ENCODE assay signal across 32 mouse cellular contexts in the genomic region with DNA sequence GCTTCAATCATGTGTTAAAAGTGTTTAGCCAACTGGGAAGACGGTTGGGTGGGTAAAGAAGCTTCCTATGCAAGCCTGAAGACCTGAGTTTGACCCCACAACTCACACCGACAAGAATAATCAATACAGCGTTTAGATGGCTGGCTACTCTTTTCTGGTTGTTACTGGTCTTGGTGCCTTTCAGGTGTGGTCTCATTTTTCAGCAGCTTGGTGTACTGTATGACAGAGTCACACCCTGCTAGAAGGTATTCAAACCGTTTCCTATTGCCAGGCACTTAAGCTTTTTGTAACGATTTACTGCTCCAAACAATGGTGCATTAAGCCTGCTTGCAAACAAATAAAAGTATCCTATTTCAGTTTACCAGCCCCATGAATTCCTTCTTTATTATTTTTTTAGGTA. TPM values are rescaled to one million over a fixed set of nuclear protein-coding genes. Genes with fewer than 3 reads are reported as not detected.
DNase-seq lines count a peak whose midpoint lies in the region; ATAC-seq lines count a peak whose summit lies in the region.
"Had no signal": no experiment of that assay in that cellular context is flagged by ENCODE, and none has a peak within 500 bp of the region (broad histone marks: within the 10 kb centered on the region; RNA-seq: fewer than 3 reads in every experiment).

No protein-coding gene starts in this region.

- no peaks in the 10 kb centered on the region for H3K36me3 ChIP-seq in heart, embryonic 10.5 days
- no peaks in the 10 kb centered on the region for H3K36me3 ChIP-seq in embryonic facial prominence, embryonic 15.5 days
- H3K36me3 ChIP-seq in stomach, embryonic 15.5 days = no peaks in the 10 kb centered on the region
- H3K36me3 ChIP-seq: forebrain, embryonic 10.5 days; forebrain, embryonic 15.5 days; hindbrain, embryonic 10.5 days; hindbrain, embryonic 15.5 days; limb, embryonic 12.5 days; liver, embryonic 15.5 days; midbrain, embryonic 10.5 days; neural tube, embryonic 12.5 days had no signal

- intact Hi-C loops in heart, postnatal 25 days (cut with DNase I) = no loop called here

- H3K4me2 ChIP-seq in embryonic facial prominence, embryonic 15.5 days (replicated peaks) = no peak overlapping the region
- H3K4me2 ChIP-seq in stomach, embryonic 15.5 days = no peak overlapping the region; the same call in 1 of the 2 replicates
- H3K4me2 ChIP-seq: forebrain, embryonic 15.5 days; heart, embryonic 12.5 days; hindbrain, embryonic 15.5 days; limb, embryonic 12.5 days; liver, embryonic 15.5 days; neural tube, embryonic 12.5 days had no signal

- no peaks in the 10 kb centered on the region for H3K27me3 ChIP-seq in heart, embryonic 10.5 days (ENCODE audit: insufficient read depth, poor library complexity, severe bottlenecking)
- H3K27me3 ChIP-seq in embryonic facial prominence, embryonic 15.5 days = no peaks in the 10 kb centered on the region
- H3K27me3 ChIP-seq in stomach, embryonic 15.5 days (replicated peaks) = no peaks in the 10 kb centered on the region
- H3K27me3 ChIP-seq: forebrain, embryonic 15.5 days; heart, embryonic 12.5 days; hindbrain, embryonic 15.5 days; limb, embryonic 12.5 days; liver, embryonic 15.5 days; neural tube, embryonic 12.5 days; Patski had no signal

- no peak for DNase-seq in heart, embryonic 10.5 days (ENCODE audit: low spot score)
- DNase-seq in heart, postnatal 25 days (ENCODE audit: low spot score) = no peak
- peak; percentile 38 for DNase-seq in ES-CJ7 (ENCODE audit: low read depth, low spot score)
- DNase-seq in layer of hippocampus, adult 8-10 months (ENCODE audit: low spot score in 2 of 2) = no peak
- DNase-seq: adrenal gland, postnatal 25 days; cerebellum, adult 11-12 months; cerebellum, adult 9-11 months; gastrocnemius, postnatal 36 days; heart, adult 18-20 months; kidney, adult 9 months; kidney, postnatal 10 days; layer of hippocampus, adult 9-11 months; right cerebral cortex, adult 18-20 months; spleen, adult 18-20 months; thymus, postnatal 25 days had no signal

- WGBS in heart, embryonic 10.5 days = 66% methylated on average over 5 of the region's 5 CpGs
- 48% methylated on average over 5 of the region's 5 CpGs for WGBS in embryonic facial prominence, embryonic 15.5 days
- WGBS in stomach, embryonic 15.5 days = 24% methylated on average over 5 of the region's 5 CpGs

- H3K4me1 ChIP-seq in heart, embryonic 10.5 days = peaks cover 47% of the 10 kb centered on the region
- peaks cover 34% of the 10 kb centered on the region for H3K4me1 ChIP-seq in embryonic facial prominence, embryonic 15.5 days
- peaks cover 38% of the 10 kb centered on the region for H3K4me1 ChIP-seq in stomach, embryonic 15.5 days
- H3K4me1 ChIP-seq: liver, embryonic 15.5 days had no signal

- H3K27ac ChIP-seq in heart, embryonic 10.5 days = 0 out of 2 replicates have a peak overlapping the region, but pooled peaks have one; percentile 56
- H3K27ac ChIP-seq in embryonic facial prominence, embryonic 15.5 days (replicated peaks) = peak overlapping the region; percentile 40; the same call in 1 of the 2 replicates
- peak overlapping the region; percentile 76 for H3K27ac ChIP-seq in stomach, embryonic 15.5 days
- H3K27ac ChIP-seq: forebrain, embryonic 10.5 days; forebrain, embryonic 15.5 days; hindbrain, embryonic 10.5 days; hindbrain, embryonic 15.5 days; liver, embryonic 15.5 days; midbrain, embryonic 10.5 days; neural tube, embryonic 12.5 days had no signal

- H3K9ac ChIP-seq in embryonic facial prominence, embryonic 15.5 days = no peak overlapping the region
- H3K9ac ChIP-seq in stomach, embryonic 15.5 days = no peak overlapping the region
- H3K9ac ChIP-seq: forebrain, embryonic 15.5 days; heart, embryonic 12.5 days; hindbrain, embryonic 15.5 days; limb, embryonic 12.5 days; liver, embryonic 15.5 days; neural tube, embryonic 12.5 days had no signal

- H3K9me3 ChIP-seq in heart, embryonic 10.5 days = no peaks in the 10 kb centered on the region
- H3K9me3 ChIP-seq in embryonic facial prominence, embryonic 15.5 days (replicated peaks) = no peaks in the 10 kb centered on the region
- no peaks in the 10 kb centered on the region for H3K9me3 ChIP-seq in stomach, embryonic 15.5 days
- H3K9me3 ChIP-seq: forebrain, embryonic 10.5 days; forebrain, embryonic 15.5 days; heart, embryonic 12.5 days; hindbrain, embryonic 10.5 days; hindbrain, embryonic 15.5 days; limb, embryonic 12.5 days; liver, embryonic 15.5 days; midbrain, embryonic 10.5 days; neural tube, embryonic 12.5 days had no signal

- no peak overlapping the region for H3K4me3 ChIP-seq in heart, embryonic 10.5 days
- H3K4me3 ChIP-seq in embryonic facial prominence, embryonic 15.5 days (replicated peaks) = no peak overlapping the region
- no peak overlapping the region for H3K4me3 ChIP-seq in stomach, embryonic 15.5 days (replicated peaks)
- H3K4me3 ChIP-seq: forebrain, embryonic 10.5 days; forebrain, embryonic 15.5 days; heart, embryonic 12.5 days; hindbrain, embryonic 10.5 days; hindbrain, embryonic 15.5 days; limb, embryonic 12.5 days; liver, embryonic 15.5 days; midbrain, embryonic 10.5 days; myocyte; neural tube, embryonic 12.5 days had no signal

- ATAC-seq in embryonic facial prominence, embryonic 15.5 days (ENCODE audit: insufficient number of reproducible peaks, low FRiP score, low TSS enrichment, low read depth) = no peak
- ATAC-seq in stomach, embryonic 15.5 days (ENCODE audit: insufficient read depth, low FRiP score, low read depth) = no peak
- ATAC-seq in megakaryocyte-erythroid progenitor cell, adult 5-6 weeks (replicated peaks; ENCODE audit: low FRiP score, low TSS enrichment, poor library complexity, severe bottlenecking) = no peak
- ATAC-seq: forebrain, embryonic 15.5 days; inflammation-experienced regulatory T-cells, adult 6 months; lung, postnatal 0 days; Patski had no signal

RNA-seq across cellular contexts. Expression of gene Parva, which starts 25.2 kb away (rescaled TPM):
- 82.5 and 94.9 TPM in 2 replicates for polyA plus RNA-seq in heart, embryonic 10.5 days (2016; fragmentation: Nextera tagmentation; extraction: Ambion mirVana)
- total RNA-seq in heart, postnatal 25 days (2021) = 10 to 100 TPM; 55.2 to 61.3 TPM
- polyA plus RNA-seq in embryonic facial prominence, embryonic 15.5 days (2015; fragmentation: Nextera tagmentation; extraction: Ambion mirVana) = 96.0 and 105 TPM in 2 replicates
- 101 and 108 TPM in 2 replicates for polyA plus RNA-seq in stomach, embryonic 15.5 days (2015; fragmentation: Nextera tagmentation; extraction: Ambion mirVana)
- not detected in 2 replicates for total RNA-seq in megakaryocyte-erythroid progenitor cell, adult 5-6 weeks (2014; fragmentation: Nextera tagmentation)
- not detected in 2 replicates for total RNA-seq in megakaryocyte-erythroid progenitor cell, adult 5-6 weeks (2017)
- 10 to 100 TPM; 46.5 to 50.9 (median 50.4) TPM for total RNA-seq in layer of hippocampus, adult 8-10 months (2022)
- total RNA-seq: MEL had no signal
- polyA plus RNA-seq: inflammation-experienced regulatory T-cells, adult 6 months had no signal

Comparison
In these comparisons a context has a peak if more than half of its experiments do, and no peak if none do; other contexts are left out.
1. RNA of gene Parva, which starts 25.2 kb away (total RNA-seq): 55.2 to 61.3 TPM in heart, postnatal 25 days and 46.5 to 50.9 TPM in layer of hippocampus, adult 8-10 months; not detected in megakaryocyte-erythroid progenitor cell, adult 5-6 weeks; every median in the first group is over 10 times any median in the second.
2. Peak in every context shown above with its lines, with median percentiles within 50 percentile points of each other: H3K27ac ChIP-seq.